19 mouse cellular contexts compared by ENCODE assay signal in genomic region chr8:122640825-122641224, GRCm38 (mm10). TPM values are rescaled to one million over a fixed set of nuclear protein-coding genes. Genes with fewer than 3 reads are reported as not detected.
"Had no signal": no experiment of that assay in that cellular context is flagged by ENCODE, and none has a peak within 500 bp of the region (broad histone marks: within the 10 kb centered on the region; RNA-seq: fewer than 3 reads in every experiment).

No protein-coding gene starts in this region.

- H3K27me3 ChIP-seq: limb, embryonic 13.5 days; midbrain, embryonic 13.5 days; neural tube, embryonic 12.5 days had no signal

- H3K4me2 ChIP-seq: limb, embryonic 13.5 days; midbrain, embryonic 13.5 days; neural tube, embryonic 12.5 days had no signal

- H3K4me3 ChIP-seq: limb, embryonic 13.5 days; midbrain, embryonic 13.5 days; myocyte; neural tube, embryonic 12.5 days had no signal

- ATAC-seq: midbrain, embryonic 13.5 days had no signal

- H3K27ac ChIP-seq: limb, embryonic 13.5 days; liver, embryonic 14.5 days; neural tube, embryonic 12.5 days had no signal

- H3K9ac ChIP-seq: limb, embryonic 13.5 days; liver, embryonic 14.5 days; midbrain, embryonic 13.5 days; neural tube, embryonic 12.5 days had no signal

- DNase-seq: kidney, postnatal 10 days; kidney, postnatal 4 days; thymus, adult 18-20 months; thymus, postnatal 14 days had no signal

- H3K9me3 ChIP-seq: limb, embryonic 13.5 days; midbrain, embryonic 13.5 days; neural tube, embryonic 12.5 days had no signal

RNA-seq across cellular contexts. Expression of gene Pabpn1l, which starts 18.3 kb away (rescaled TPM):
- total RNA-seq: layer of hippocampus, adult 8-10 months; layer of hippocampus, postnatal 14 days; left cerebral cortex, adult 8-10 months; left cerebral cortex, postnatal 36 days; liver, adult 2 months; megakaryocyte-erythroid progenitor cell, adult 5-6 weeks; neutrophil, adult 5-6 weeks had no signal
- polyA plus RNA-seq: kidney, embryonic 14.5 days; limb, embryonic 13.5 days; liver, adult 2 months; liver, embryonic 14.5 days; lung, embryonic 16.5 days; midbrain, embryonic 13.5 days; neural tube, embryonic 12.5 days; stomach, embryonic 14.5 days had no signal
